Mouse (Mus musculus) layer of hippocampus, postnatal 14 days (tissue): ENCODE data around the gene Cbr2. TPM values are rescaled to one million over a fixed set of nuclear protein-coding genes. Genes with fewer than 3 reads are reported as not detected.
"Not testable (repeated sequence)": the region's sequence is repeated elsewhere in the genome, so short reads cannot be mapped to it uniquely, and the experiment has no call there.

Source experiments
- DNase-seq, 2 experiments: peaks; one replicate each; pipeline ENCODE4 v3.0.0; 2021 to 2022; ENCODE audit warnings: low spot score in 2 of 2, mixed read lengths in 1 of 2
- long read RNA-seq, 2 experiments: library from polyadenylated mRNA; stranded (forward); transcript quantifications; one replicate each; pipeline ENCODE4 v2.0.0; 2021
- total RNA-seq, 2 experiments: library from RNA; stranded (reverse); gene quantifications; 2 replicates each; pipeline ENCODE4 v1.2.3; 2021

Cbr2 gene
- total RNA-seq, result 1 to 10 TPM; 2.1 to 2.2 TPM
- long read RNA-seq, experiment 1, result 0 reads
- long read RNA-seq, experiment 2, partial matches to known transcripts, result 0 of 2 reads
- long read RNA-seq, experiment 2, other reads (novel, unspliced or antisense), result 0 of 2 reads

DNA sequence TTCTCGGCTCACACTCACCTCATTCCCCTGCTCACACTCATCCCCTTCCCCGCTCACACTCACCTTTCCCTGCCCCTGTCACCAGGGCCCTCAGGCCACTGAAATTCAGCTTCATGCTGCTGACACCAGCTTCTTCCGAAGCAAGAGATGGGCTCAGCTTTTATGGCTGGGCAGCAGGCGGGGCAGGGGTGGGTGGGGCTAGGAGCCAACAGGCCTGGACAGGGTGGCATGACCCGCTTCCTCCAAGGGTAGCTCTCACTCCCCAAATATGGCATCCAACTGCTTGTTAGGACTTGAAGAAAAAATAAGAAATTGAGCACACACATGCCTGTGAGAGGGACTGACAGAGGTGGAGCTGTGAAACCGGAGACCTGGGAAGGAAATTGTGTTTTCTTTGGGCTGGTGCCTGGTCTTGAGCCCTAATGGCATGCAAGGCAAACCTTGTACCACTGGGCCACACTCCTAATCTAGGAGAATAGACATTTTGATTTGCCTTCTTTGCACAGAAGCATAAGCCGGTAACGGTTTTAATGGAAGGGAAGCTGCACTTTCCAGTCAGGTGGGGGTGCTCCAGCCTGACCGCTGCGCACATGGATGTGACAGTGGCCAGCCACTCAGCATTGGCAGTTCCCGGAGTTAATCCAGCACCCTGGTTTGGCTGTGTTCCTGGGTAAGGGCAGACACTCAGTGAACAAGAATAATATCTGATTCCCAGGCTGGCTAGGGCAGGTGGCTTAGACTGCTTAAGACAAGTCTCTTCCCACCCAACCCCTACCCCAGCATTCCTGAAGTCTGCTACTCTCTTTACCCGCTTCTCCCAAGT lies at the start of gene Cbr2:
Cbr2 (minus strand) TSS at position 257 of the 823 bp plus-strand sequence.
- no peak for DNase-seq

DNA sequence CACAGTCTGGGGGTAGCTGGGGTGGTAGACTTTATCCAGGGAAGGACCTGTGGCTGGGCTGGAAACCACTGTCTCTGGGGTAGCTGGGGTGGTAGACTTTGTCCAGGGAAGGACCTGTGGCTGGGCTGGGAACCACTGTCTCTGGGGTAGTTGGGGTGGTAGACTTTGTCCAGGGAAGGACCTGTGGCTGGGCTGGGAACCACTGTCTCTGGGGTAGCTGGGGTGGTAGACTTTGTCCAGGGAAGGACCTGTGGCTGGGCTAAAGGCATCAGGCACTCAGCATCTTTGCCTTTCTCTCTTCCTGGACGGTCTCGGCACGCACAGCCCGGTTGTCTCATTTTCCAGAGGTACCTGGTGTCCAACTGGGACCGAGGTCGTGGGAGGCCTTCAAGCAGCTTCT lies 49.4 kb upstream of the Cbr2 start:
- not testable (repeated sequence) for DNase-seq

DNA sequence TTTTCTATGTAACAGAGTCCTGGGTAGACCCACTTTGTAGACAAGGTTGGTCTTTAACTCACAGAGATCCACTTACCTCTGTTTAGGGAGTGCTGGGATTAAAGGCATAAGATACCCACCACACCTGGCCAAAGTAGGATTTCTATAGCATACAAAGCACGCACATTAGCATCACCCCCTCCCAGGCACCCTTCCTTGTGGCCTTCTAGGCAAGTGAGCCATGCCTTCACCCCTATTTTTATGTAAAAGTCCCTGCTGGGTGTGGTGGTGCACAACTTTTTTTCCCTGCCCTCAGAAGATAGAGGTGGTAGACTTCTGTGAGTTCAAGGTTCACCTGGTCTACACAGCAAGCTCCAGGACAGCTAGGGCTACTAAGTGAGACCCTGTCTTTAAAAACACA lies 48.0 kb upstream of the Cbr2 start:
- no peak for DNase-seq

DNA sequence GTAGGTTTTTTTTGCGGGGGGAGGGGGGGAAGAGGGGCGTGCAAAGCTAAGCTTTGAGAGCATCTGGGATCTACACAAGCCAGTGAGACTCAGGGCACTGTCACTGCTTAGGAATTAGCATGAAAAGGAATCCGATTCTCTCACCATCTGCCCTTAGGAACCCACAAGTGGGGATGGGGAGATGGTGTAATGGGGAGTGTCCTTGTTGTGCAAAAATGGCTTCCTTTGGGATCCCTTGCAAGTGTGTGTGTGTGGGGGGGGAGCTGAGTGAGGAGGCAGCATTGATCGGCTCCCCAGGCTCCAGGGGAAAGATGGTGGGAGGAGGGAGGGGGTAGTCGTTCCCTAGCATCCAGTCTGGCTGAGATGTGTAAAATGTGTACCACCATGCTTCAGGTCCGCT lies 45.2 kb upstream of the Cbr2 start:
- DNase-seq, result peak in 1 of 2 experiments; percentile 4

DNA sequence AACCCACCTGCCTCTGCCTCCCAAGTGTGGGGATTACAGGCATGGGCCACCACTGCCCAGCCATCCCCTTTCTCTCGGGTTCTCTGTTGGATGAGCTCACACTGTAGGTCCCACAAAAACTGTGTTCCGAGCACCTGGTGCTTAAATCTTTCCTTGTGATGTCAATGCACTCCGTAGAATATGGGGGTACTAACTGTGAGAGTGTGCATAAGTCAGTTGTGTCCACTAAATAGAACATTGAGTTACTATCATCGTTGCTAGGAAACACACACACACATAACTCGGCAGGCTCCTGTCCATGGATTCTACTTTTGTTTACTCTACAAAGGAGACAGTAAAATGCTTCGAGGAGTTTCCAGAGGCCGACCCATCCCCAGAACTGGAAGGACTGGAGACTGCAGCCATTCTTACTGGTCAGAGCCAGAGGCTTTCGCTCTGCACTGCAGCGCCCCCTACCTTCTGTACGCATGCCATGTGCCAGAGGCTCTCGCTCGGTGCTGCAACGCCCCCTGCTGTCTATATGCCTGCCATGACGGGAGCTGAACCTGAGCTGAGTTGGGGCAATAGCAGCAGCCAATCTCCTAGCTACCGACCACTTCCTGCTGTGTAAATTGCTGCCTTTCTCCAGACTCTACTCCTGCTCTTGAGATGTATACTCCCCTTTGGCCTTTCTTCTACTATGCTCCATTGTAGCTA lies 44.0 kb upstream of the Cbr2 start:
- DNase-seq, result peak; percentile 96 to 97

DNA sequence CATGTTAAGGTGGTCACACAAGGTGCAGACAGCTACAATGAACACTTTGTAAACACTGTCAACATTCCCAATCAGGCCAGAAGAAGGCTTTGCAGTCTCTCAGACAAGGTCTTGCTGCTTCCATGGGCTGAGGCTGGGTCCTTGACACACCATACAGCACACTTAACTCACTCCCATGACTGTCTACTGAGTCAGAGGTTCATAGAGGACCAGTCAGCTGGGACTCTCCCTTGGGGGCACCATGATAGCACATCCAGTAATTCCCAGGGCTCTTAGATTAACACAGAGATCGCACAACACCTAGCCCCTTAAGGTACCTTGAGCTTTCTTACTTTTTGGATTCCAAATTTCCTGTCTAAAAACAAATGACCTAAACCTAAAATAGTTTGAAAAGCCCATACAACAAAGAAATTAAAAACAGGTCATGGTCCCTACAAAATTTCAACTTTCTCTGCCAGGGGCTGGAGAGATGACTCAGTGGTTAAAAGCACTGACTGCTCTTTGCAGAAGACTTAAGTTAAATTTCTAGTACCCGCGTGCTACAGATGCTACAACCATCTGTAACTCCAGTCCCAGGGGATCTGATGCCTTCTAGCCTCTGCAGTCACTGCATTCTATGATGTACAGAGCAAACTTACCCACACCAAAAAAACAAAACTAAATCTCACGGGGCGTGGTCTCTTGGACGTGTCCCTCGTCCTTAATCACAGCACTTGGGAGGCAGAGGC lies 41.7 kb upstream of the Cbr2 start:
- no peak for DNase-seq

DNA sequence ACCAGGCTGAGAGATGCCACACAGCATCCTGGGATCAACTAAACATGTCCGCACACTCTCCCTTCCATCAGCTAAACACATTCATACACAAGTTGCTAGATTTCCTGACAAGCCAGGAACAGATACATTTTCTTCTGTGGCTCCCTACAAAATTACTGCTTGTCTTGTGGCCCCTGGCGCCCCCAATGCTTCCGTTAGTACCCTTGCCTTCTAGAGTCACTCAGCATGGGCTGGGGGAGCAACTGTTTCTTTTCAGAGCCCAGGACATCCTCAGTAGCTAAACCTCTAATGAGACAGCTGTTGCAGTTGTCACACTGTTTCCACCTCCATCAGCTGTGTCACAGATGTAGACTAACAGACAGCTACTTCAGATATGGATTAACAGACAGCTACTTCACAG lies 40.8 kb upstream of the Cbr2 start:
- no peak for DNase-seq

DNA sequence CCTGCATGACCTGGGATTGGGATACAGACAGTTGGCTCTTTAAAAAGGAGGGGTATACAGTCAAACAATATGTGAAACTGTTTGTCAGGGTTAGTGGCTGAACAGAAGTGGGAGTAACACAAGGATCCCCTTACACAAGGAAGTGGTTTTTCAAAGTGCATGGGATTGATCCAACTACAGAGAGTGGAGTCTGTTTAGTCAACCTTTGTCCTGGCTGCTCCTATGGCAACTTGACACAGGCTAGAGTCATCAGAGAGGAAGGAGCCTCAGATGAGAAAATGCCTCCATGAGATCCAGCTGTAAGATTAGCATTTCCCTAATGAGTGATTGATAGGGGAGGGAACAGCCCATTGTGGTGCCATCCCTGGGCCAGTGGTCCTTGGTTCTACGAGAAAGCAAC lies 36.3 kb upstream of the Cbr2 start:
- DNase-seq, result no peak

DNA sequence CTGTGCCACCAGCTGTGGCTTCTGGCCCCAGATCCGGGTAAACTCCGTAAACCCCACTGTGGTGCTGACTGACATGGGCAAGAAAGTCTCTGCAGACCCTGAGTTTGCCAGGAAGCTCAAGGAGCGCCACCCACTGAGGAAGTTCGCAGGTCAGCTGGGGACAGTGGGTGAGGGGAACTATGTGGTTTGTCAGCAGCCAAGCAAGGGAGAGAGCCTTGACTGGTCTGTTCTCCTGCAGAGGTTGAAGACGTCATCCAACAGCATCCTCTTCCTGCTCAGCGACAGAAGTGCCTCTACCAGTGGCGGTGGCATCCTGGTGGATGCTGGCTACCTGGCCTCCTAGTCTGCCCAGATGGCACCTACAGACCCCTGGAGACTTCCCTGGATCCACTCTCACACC lies 35.1 kb upstream of the Cbr2 start:
- not testable (repeated sequence) for DNase-seq

DNA sequence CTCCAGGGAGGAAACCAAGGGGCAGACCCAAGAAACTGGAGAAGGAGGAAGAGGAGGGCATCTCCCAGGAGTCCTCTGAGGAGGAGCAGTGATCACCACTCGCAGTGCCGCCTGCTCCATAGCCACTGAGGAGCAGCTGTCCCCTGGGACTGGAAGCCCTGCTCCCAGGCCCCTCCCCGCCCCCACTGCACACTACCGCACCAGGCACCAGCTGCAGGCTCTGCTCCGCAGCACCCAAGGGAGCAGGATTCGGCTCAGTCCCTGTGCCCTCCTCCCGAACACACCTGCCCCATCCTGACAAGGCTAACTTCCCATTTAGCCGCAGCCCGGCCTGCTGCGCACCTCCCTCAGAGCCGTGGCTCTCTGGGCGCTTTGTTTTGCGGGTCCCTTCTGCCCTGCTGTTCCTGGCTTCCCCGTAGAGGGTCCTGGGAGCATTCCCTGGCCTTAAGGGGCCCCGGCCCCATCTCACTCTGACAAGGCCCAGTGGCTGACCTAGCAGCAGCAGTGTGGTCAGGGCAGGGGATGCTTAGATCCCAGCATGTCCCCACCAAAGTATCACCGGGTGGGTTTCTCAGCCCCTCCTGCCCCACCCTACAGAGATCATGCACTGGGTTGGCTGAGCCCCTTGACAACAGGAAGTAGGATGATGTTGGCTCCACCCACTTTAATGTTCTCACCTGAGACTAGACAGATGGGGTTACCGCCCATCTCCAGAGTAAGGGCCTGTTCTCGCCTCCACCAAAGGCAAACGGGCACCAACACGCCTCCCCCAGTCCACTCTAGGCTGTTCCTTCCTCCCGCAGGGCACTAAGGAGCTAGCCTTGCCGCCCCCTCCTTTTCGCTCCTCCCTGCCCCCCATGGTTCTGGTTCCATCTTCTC lies 31.4 kb upstream of the Cbr2 start:
- not testable (repeated sequence) for DNase-seq

DNA sequence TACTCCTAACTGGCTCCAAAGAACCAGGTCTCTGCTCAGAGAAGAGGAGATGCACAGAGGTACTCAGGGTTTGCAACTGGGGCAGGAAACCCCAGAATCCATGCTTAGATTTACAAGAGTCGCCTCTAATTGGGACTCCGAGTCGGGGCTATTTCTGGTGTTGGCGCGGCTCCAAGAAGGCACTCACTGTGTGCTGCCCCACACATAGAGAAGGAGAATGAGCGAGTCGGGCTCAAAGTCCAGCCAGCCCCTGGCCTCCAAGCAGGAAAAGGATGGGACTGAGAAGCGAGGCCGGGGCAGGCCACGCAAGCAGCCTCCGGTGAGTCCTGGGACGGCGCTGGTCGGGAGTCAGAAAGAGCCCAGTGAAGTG lies 30.7 kb upstream of the Cbr2 start, which contains the start of gene Hmga1b:
Hmga1b (plus strand) TSS at position 123 of the 370 bp plus-strand sequence.
- DNase-seq, result not testable (repeated sequence)

DNA sequence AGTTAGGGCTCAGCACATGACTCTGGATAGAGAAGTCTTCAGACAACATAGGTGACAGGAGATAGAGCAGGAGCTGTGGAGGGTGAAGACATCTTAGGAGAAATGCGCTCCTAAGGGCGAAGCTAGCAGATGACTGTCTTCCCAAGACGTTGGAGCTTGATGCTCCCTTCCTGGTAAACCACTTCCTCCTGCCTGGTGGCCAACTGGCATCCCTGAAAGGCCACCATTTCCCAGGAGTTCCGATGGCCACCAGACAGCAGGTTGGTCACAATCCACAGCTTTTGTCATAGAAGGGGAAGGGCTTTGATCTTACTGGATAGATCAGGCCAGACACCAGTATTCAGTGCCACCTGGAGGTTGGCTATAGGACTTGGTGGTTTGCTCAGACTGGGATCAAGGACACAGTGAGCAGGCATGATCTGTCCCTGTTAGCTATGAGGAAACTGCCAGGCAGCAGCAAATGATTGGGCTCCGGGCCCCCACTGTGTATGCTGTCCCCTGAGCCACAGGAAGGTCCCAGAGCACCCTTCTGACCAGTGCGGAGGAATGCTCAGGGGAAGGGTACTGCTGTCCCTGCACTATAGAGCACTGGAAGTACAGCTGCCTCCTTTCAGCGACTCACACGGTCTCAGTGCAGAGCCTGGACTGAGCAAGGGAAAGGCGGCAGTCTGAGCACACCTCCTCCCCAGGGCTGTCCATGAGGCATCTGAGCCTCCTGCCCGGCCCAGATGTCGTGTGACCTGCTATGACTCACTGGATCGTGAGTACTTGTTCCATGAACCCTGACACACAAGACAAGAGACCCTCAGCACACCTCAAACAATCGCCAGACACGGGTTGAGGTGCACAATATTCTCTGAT lies 30.1 kb upstream of the Cbr2 start:
- DNase-seq, result no peak

DNA sequence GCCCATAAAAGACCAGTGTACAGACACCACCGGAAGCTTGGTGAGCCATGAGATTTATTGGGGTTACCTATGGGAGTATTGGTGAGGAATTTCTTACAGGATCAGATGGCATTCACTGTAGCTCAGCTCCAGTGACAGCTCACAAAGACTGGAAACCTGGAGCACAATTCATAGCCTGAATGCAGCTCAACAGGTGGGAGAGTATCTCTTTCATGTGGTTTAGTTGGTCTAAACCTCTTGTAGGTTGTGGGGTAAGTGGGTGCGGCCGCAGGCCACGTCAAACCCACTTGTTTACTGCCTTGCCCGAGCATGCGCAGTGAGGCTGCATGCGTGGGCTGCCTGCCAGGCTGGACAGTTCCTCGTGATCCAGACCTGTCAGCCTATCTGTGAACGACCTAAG lies 28.3 kb upstream of the Cbr2 start:
- DNase-seq, result no peak

DNA sequence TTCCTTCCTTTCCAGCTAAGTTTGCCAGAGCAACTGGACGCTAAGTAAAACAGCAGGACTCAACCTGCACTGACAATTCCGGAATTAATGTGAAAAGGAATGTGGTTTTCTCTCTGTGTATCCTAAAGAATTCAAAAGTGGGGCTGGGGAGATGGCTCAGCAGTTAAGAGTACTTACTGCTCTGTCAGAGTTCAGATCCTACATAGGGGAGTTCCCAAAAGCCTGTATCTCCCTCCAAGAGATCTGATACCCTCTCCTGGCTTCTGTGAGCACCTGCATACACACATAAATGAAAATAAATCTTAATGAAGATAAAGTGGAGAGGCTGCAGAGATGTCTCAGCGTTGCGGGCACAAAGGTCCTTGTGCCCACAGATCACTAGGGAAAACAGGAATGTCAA lies 19.7 kb upstream of the Cbr2 start:
- DNase-seq, result no peak

DNA sequence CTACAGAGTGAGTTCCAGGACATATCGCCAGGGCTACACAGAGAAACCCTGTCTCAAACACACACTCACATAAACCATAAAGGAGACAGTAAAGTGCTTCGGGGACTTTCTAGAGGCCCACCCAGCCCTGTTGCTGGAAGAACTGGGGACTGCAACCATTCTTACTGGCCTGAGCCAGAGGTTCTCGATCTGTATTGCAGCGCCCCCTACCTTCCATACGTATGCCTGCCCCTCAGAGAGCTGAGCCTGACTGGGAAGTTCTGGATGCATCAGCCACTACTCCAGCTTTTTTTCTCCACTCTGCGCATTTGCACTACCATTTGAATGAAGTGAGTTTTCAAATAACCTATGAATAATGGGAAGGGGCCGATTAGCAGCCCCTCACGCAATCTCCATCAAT lies 17.5 kb upstream of the Cbr2 start:
- peak in 1 of 2 experiments; percentile 24 for DNase-seq

DNA sequence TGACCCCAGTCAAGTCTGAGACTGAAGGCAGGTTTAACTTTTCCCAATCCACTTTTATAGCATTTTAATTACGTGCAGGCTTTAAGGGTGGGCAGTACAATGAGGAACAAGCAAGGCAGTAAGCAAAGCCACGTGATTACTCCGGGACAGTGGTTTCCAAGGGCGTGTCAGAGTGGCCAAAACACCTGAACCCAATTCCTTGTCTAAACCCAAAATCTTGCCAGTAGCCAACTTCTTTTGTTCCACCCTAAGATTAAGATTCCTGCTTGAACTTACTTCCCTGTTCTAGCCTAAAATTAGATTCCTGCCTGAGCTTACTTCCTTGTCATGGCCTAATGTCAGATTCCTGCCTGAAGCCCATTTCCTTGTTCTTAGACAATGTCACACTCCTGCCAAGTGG lies 16.1 kb upstream of the Cbr2 start:
- no peak for DNase-seq

DNA sequence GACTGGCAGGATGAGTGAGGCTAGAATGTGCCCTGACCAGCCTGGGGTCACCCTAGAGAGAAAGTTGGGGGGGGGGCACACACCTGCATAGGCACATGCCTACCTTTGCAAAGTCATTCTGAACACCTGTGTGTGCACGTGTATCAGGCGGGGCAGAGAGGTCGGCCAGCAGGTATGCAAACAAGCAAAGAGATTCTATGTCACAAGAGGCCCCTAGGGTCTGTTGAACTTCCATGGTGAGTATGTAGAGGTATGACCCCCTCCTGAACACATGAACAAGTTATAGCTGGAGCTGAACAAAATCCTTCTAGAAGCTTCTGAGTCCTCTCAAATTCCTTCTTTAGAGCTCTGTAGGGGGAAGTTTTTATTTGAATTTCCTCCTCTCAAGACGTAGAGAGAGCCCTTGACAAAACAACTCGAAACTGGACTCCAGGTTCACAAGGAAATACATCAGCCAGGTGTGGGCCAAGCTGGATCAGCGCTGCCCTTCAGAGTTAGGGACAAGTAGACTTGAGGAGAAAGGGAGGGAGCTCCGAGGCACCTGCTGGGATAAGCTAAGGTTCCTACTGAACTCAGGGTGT lies 12.3 kb upstream of the Cbr2 start:
- no peak for DNase-seq

DNA sequence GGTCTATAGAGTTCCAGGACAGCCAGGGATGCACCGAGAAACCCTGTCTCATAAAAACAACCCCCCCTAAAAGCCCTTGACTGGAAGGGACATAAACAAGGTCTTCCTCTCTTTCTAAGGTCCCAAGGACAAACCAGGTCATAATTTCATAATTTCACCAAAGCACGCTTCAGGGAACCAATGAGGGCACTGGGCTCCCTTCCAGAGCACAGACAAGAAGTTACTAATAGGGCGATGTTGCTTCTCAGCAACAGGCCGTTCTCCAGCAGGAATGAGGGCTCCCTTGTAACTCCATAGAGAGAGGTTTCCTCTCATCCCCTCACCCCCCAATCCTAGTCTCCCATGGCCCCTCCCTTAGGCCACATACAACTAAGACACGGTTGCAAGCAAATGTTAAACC lies 9.1 kb upstream of the Cbr2 start:
- no peak for DNase-seq

DNA sequence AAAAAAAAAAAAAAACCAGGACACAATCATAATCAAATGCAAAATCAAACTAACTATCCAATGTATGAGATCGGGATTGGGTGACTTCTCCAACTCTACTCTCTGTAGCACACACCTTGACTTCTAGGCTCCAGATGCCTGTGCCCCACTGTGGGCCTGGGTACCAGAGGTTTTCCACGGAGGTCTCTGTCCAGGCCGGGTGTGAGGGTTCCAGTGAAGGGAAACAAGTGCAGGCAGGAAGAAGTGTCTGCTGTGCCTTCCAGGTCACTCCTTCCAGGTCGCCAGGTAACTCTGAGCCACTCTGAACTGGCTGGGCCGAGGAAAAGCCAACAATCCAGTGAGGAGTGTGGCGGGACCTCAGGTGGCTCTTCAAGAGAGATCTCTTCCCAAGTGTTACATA lies 4.5 kb upstream of the Cbr2 start:
- no peak for DNase-seq
